Mouse (Mus musculus) bone marrow macrophage, adult 2 months (primary cell): ENCODE results near the gene Med24.

Experiments
- CTCF ChIP-seq: IDR thresholded peaks from 2 replicates; pipeline ENCODE4 v1.5.1; 2012; ENCODE audit warnings: low read depth, mild to moderate bottlenecking, low read length, moderate library complexity
- POLR2A ChIP-seq: IDR thresholded peaks from 2 replicates; pipeline ENCODE4 v1.6.1; 2012; ENCODE audit warnings: mild to moderate bottlenecking, low read depth, low read length, borderline replicate concordance

DNA sequence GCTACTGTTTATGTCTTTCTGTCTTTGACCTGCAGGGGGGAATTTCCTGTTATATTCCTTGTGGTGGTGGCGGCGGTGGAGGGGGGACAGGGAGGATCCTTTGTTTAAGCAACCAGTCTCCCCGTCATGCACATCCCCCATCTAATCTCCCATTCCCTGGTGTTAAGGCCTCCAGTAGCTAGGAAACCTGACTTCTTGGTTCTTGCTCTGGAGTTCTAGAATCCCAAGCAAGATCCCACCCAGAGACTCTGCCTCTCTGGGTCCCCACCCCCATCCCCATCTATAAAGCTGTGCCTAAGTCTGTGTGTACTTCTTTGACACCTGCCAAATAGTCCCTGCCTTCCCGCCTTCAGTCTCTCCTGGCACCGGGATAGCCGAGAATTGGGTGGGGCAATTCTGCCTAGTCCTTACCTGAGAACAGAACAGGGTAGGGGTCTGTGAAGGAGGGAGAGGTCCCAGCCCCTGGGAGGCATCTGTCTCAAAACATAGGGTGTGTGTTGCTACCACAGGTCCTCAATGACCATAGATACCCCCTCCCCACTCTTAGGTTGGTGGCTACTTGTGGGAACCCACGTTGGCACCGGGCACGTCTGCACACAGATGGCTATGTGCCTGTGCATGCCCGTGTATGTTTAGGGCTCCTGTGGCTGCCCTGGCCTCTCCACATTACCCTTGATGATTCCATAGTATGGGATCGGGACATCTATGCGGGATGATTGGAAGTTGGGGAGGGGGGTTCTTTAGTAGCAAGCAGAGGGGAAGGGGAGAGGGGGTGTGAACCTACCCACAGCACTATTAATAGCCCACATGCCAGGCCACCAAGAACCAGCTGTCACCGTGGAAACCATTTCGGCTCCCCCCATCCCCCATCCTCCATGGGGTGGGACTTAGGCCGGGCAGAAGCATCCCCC, 19.5 kb upstream of the Med24 start:
- no peak for TF ChIP-seq POLR2A
- no peak for TF ChIP-seq CTCF
